Mouse (Mus musculus) stomach, postnatal 0 days (tissue): ENCODE results near the gene Fxyd5.

Experiments
- CTCF ChIP-seq: IDR thresholded peaks from 2 replicates; pipeline ENCODE4 v1.5.1; 2016; ENCODE audit warnings: antibody characterized with exemption, low read depth, mild to moderate bottlenecking, moderate library complexity
- EP300 ChIP-seq: optimal IDR thresholded peaks from 2 replicates; pipeline ENCODE3; 2016; ENCODE audit warnings: antibody characterized with exemption

GRCm38 (mm10) chr7:31082106-31082505, 39.8 kb upstream of the Fxyd5 start:
- TF ChIP-seq CTCF (no peak), EP300 (no peak)
